Mouse (Mus musculus): ENCODE data around the gene Oxnad1.

- no peak for TF ChIP-seq POLR2A (IDR thresholded peaks at IDR 0.05; ENCODE audit: low read depth, low read length)
- TF ChIP-seq CTCF (IDR thresholded peaks at IDR 0.05; ENCODE audit: borderline replicate concordance, insufficient read depth, low read length) = no peak
These were observed 36.1 kb downstream of the Oxnad1 start for GRCm38 (mm10) chr14:32120940-32121919.
